Mouse (Mus musculus) stomach, embryonic 15.5 days (tissue): ENCODE measurements at regions not wholly inside any gene's neighbourhood (a gene's known extent, or its start where the extent isn't known, plus 50 kb on each side); places are given as distances from the start of the nearest gene placed in this dataset.
"Not testable (repeated sequence)": the region's sequence is repeated elsewhere in the genome, so short reads cannot be mapped to it uniquely, and the experiment has no call there.

ENCODE experiments used
- ATAC-seq: fragments of 200-750 bp; cut with Nextera tagmentation; 2 replicates; pipeline ENCODE4 v1.8.0; 2017; ENCODE audit warnings: low read depth, moderate number of reproducible peaks, moderate TSS enrichment; ENCODE audit not compliant: insufficient read depth, low FRiP score
- H3K27ac ChIP-seq: fragments of 300-500 bp; sonication (generic); 2 replicates; pipeline ENCODE4 v1.5.1; 2015; ENCODE audit warnings: mild to moderate bottlenecking, inconsistent platforms
- H3K27me3 ChIP-seq: fragments of 300-500 bp; sonication (generic); replicated peaks from 2 replicates; pipeline ENCODE4 v1.6.1; 2015; ENCODE audit warnings: inconsistent platforms
- H3K36me3 ChIP-seq: fragments of 300-500 bp; sonication (generic); 2 replicates; pipeline ENCODE4 v1.6.1; 2015; ENCODE audit warnings: inconsistent platforms
- H3K4me1 ChIP-seq: fragments of 300-500 bp; sonication (generic); 2 replicates; pipeline ENCODE4 v1.6.1; 2015; ENCODE audit warnings: inconsistent platforms
- H3K4me2 ChIP-seq: fragments of 300-500 bp; sonication (generic); 2 replicates; pipeline ENCODE4 v1.6.1; 2015; ENCODE audit warnings: mild to moderate bottlenecking, inconsistent platforms
- H3K4me3 ChIP-seq: fragments of 300-500 bp; sonication (generic); replicated peaks from 2 replicates; pipeline ENCODE4 v1.5.1; 2015; ENCODE audit warnings: inconsistent platforms
- H3K9ac ChIP-seq: fragments of 300-500 bp; sonication (generic); 2 replicates; pipeline ENCODE4 v1.6.1; 2015; ENCODE audit warnings: inconsistent platforms
- H3K9me3 ChIP-seq: fragments of 300-500 bp; sonication (generic); 2 replicates; pipeline ENCODE4 v1.6.1; 2016; ENCODE audit warnings: inconsistent platforms
- WGBS: fragments of 180-500 bp; shearing (Covaris S2); methylation state at CpG from one replicate; pipeline ENCODE4 v1.1.7; 2015; 5-methylcytosine and 5-hydroxymethylcytosine counted together

DNA sequence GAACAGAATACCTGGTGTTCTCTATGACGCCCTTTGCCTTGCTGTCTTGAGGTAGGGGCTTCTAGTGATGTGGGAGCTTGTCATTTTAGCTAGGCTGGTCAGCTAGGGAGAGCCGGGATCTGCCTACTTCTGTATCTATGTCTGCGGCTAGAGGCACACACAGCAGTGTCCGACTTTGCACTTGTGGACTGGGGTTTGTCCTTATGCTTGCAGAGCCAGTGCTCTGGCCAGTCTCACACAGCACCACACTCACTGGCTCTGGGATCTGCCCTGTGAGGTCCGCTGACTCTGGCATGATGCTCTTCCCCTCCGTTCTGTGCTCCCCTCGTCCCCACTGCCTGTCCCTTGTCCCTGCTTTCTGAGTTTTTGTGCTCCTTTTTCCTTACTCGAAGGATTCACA, 275.3 kb downstream of the Etnk1 start:
- no peak overlapping the region for H3K27ac ChIP-seq
- no peak for ATAC-seq
- no peaks in the 10 kb centered on the region for H3K27me3 ChIP-seq
- no peak overlapping the region for H3K4me3 ChIP-seq
- WGBS: 79% methylated on average over 8 of the region's 8 CpGs
- no peaks in the 10 kb centered on the region for H3K36me3 ChIP-seq
- 0 out of 2 replicates have a peak, but pooled peaks cover 4% of the 10 kb centered on the region for H3K4me1 ChIP-seq
- no peak overlapping the region for H3K4me2 ChIP-seq
- H3K9me3 ChIP-seq: no peaks in the 10 kb centered on the region
- no peak overlapping the region for H3K9ac ChIP-seq

DNA sequence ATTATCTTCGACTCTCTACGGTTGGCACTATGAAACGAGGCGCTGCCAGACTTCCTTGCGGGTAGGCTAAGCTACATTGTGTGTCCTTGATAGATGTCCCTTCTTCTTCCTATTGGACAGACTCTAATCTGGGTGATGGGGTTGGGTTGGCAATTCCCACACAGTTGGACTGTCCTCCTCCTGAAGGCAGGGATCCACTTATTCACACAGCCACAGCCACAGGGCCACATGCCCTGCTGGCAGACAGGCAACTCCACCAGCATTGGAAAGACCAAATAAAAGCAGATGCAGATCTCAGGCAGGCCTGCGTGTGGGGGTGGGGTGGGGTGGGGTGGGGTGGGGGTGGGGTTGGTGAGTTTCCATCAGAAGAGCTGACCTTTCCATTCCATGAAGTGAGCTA, 276.4 kb downstream of the Etnk1 start:
- Histone ChIP-seq H3K4me2 (no peak overlapping the region), H3K4me1 (no peaks in the 10 kb centered on the region), H3K27me3 (no peaks in the 10 kb centered on the region), H3K27ac (no peak overlapping the region), H3K4me3 (no peak overlapping the region), H3K9me3 (no peaks in the 10 kb centered on the region), H3K36me3 (no peaks in the 10 kb centered on the region), H3K9ac (no peak overlapping the region)
- 83% methylated on average over 6 of the region's 6 CpGs for WGBS
- ATAC-seq: no peak

- H3K36me3 ChIP-seq: no peaks in the 10 kb centered on the region
- no peak for ATAC-seq
- WGBS: 87% methylated on average over 3 of the region's 3 CpGs
Observed at GRCm38 (mm10) chr6:143444782-143445181, 277.8 kb downstream of the Etnk1 start.

GRCm38 (mm10) chr6:143445834-143446552, 279.0 kb downstream of the Etnk1 start:
- Histone ChIP-seq H3K9me3 (no peaks in the 10 kb centered on the region), H3K9ac (no peak overlapping the region), H3K36me3 (no peaks in the 10 kb centered on the region), H3K27ac (no peak overlapping the region), H3K4me2 (no peak overlapping the region), H3K4me1 (no peaks in the 10 kb centered on the region), H3K4me3 (no peak overlapping the region), H3K27me3 (no peaks in the 10 kb centered on the region)
- ATAC-seq: no peak
- 77% methylated on average over 13 of the region's 13 CpGs for WGBS

More at GRCm38 (mm10) chr6:143444782-143445181, 277.8 kb downstream of the Etnk1 start:
- Histone ChIP-seq H3K4me2 (no peak overlapping the region), H3K27ac (no peak overlapping the region), H3K9ac (no peak overlapping the region), H3K4me3 (no peak overlapping the region), H3K27me3 (no peaks in the 10 kb centered on the region), H3K9me3 (no peaks in the 10 kb centered on the region), H3K4me1 (no peaks in the 10 kb centered on the region)

- no peak overlapping the region for H3K4me3 ChIP-seq
- no peaks in the 10 kb centered on the region for H3K36me3 ChIP-seq
- no peak overlapping the region for H3K4me2 ChIP-seq
- ATAC-seq: no peak
- no peak overlapping the region for H3K27ac ChIP-seq
- WGBS: 79% methylated on average over 5 of the region's 5 CpGs
- H3K4me1 ChIP-seq: no peaks in the 10 kb centered on the region
- H3K9ac ChIP-seq: no peak overlapping the region
- no peaks in the 10 kb centered on the region for H3K9me3 ChIP-seq
- H3K27me3 ChIP-seq: no peaks in the 10 kb centered on the region
Observed at GRCm38 (mm10) chr6:143447060-143447459, 280.0 kb downstream of the Etnk1 start.

DNA sequence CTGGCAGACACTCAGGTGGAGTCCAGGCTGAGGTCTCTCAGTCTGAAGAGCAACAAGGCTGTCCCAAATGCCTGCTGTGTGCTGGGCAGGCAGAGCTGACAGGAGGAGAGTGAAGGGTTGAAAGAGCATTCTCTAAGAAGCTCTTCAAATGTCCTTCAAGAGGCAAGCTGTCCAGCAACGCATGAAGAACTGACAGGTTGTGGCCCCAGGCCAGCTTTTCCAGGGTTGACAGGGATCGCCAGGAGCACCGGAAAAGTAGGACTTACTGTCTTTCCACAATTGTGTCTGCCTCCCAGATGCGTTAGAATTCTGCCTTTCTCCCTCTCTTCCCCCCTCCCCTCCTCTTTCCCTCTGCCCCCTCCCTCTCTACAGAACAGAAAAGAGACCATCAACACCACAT, 282.1 kb downstream of the Etnk1 start:
- H3K4me1 ChIP-seq: no peaks in the 10 kb centered on the region
- WGBS: 80% methylated on average over 4 of the region's 4 CpGs
- H3K4me3 ChIP-seq: no peak overlapping the region
- H3K27ac ChIP-seq: no peak overlapping the region
- no peaks in the 10 kb centered on the region for H3K36me3 ChIP-seq
- ATAC-seq: no peak
- no peak overlapping the region for H3K4me2 ChIP-seq
- no peaks in the 10 kb centered on the region for H3K9me3 ChIP-seq
- H3K9ac ChIP-seq: no peak overlapping the region
- H3K27me3 ChIP-seq: no peaks in the 10 kb centered on the region

GRCm38 (mm10) chr6:143451869-143452268, 284.8 kb downstream of the Etnk1 start:
- H3K36me3 ChIP-seq: no peaks in the 10 kb centered on the region
- H3K4me3 ChIP-seq: no peak overlapping the region
- no peak overlapping the region for H3K4me2 ChIP-seq
- ATAC-seq: no peak
- H3K27ac ChIP-seq: no peak overlapping the region
- H3K9ac ChIP-seq: no peak overlapping the region
- no peaks in the 10 kb centered on the region for H3K9me3 ChIP-seq
- H3K27me3 ChIP-seq: no peaks in the 10 kb centered on the region
- no peaks in the 10 kb centered on the region for H3K4me1 ChIP-seq
- 72% methylated on average over 6 of the region's 6 CpGs for WGBS

- WGBS: 92% methylated on average over 9 of the region's 9 CpGs
- ATAC-seq: no peak
Observed at GRCm38 (mm10) chr6:143454695-143455218, 287.7 kb downstream of the Etnk1 start.

DNA sequence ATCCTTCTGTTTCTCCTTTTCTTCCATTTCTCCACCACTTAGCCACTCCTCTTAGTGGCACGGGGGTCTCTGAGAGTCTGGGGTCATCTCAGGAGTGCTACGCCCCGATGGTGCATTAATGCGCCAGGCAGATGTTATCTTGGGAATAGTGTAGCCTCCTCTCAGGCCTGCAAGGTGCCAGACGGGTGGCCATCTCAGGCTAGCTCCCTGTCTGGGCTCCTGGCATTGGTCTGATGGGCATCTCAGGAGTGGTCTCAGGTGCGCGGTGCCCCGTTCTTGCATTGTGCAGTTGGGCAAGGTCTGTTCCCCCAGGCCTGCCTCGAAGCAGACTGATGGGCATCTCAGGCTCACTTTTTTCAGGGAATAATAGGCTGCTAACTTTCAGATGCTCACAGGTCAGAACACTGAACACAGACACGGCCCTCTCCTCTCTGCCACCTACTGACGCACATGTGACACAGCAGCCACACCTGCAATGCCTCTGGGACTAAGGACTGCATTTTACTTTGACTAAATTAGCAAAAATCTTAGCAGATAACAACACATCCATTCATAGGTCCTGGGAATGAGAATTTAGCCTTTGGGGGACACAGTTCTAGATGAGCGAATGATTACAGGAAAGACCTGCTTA, 298.0 kb downstream of the Etnk1 start:
- Histone ChIP-seq H3K4me2 (no peak overlapping the region), H3K4me1 (no peaks in the 10 kb centered on the region), H3K9me3 (no peaks in the 10 kb centered on the region), H3K27me3 (no peaks in the 10 kb centered on the region), H3K27ac (no peak overlapping the region), H3K9ac (no peak overlapping the region), H3K4me3 (no peak overlapping the region), H3K36me3 (no peaks in the 10 kb centered on the region)
- 75% methylated on average over 12 of the region's 12 CpGs for WGBS
- ATAC-seq: no peak

More at GRCm38 (mm10) chr6:143454695-143455218, 287.7 kb downstream of the Etnk1 start:
- Histone ChIP-seq H3K27me3 (no peaks in the 10 kb centered on the region), H3K27ac (no peak overlapping the region), H3K4me3 (no peak overlapping the region), H3K4me1 (no peaks in the 10 kb centered on the region), H3K9ac (no peak overlapping the region), H3K4me2 (no peak overlapping the region), H3K9me3 (no peaks in the 10 kb centered on the region), H3K36me3 (no peaks in the 10 kb centered on the region)

GRCm38 (mm10) chr6:143472676-143473075, 305.7 kb downstream of the Etnk1 start:
- not testable (repeated sequence) for H3K4me1 ChIP-seq, H3K9ac ChIP-seq, ATAC-seq, H3K4me3 ChIP-seq, H3K27me3 ChIP-seq, H3K36me3 ChIP-seq, H3K27ac ChIP-seq, H3K4me2 ChIP-seq, H3K9me3 ChIP-seq
- WGBS: 94% methylated on average over 12 of the region's 12 CpGs

GRCm38 (mm10) chr6:143474396-143474795, 307.4 kb downstream of the Etnk1 start:
- no peak for ATAC-seq
- Histone ChIP-seq H3K9me3 (no peaks in the 10 kb centered on the region), H3K27ac (no peak overlapping the region), H3K36me3 (no peaks in the 10 kb centered on the region), H3K9ac (no peak overlapping the region), H3K4me1 (no peaks in the 10 kb centered on the region), H3K27me3 (no peaks in the 10 kb centered on the region), H3K4me2 (no peak overlapping the region), H3K4me3 (no peak overlapping the region)
- WGBS: 90% methylated on average over 5 of the region's 5 CpGs

DNA sequence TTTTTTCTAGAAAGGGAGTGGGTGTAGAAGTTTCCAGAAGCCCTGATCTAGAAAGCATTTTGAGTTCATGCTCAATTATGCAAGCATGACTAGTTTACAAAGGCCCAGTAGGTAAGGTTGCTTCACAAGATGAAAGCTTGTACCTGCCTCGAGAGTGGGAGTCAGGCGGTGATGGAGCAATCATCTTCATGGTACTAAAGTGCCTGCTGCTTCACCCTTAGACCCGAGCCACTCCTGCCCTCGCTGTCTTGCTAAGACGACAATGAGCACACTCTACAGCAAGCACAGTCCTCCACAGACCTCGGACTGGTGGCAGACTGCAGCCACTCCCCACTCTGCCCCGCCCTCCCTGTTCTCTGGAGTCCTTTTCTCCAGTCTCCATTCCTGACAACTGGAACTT, 308.3 kb downstream of the Etnk1 start:
- no peak for ATAC-seq
- Histone ChIP-seq H3K4me2 (no peak overlapping the region), H3K4me1 (no peaks in the 10 kb centered on the region), H3K9ac (no peak overlapping the region), H3K27me3 (no peaks in the 10 kb centered on the region), H3K4me3 (no peak overlapping the region), H3K27ac (no peak overlapping the region), H3K36me3 (no peaks in the 10 kb centered on the region), H3K9me3 (no peaks in the 10 kb centered on the region)
- WGBS: 73% methylated on average over 7 of the region's 7 CpGs
